Mouse (Mus musculus): Measurements from ENCODE around the gene Tomm20. TPM values are rescaled to one million over a fixed set of nuclear protein-coding genes. Genes with fewer than 3 reads are reported as not detected.
"Not testable (repeated sequence)": the region's sequence is repeated elsewhere in the genome, so short reads cannot be mapped to it uniquely, and the experiment has no call there.

The Tomm20 gene
- polyA plus RNA-seq, 1 experiment = 642 TPM

DNA sequence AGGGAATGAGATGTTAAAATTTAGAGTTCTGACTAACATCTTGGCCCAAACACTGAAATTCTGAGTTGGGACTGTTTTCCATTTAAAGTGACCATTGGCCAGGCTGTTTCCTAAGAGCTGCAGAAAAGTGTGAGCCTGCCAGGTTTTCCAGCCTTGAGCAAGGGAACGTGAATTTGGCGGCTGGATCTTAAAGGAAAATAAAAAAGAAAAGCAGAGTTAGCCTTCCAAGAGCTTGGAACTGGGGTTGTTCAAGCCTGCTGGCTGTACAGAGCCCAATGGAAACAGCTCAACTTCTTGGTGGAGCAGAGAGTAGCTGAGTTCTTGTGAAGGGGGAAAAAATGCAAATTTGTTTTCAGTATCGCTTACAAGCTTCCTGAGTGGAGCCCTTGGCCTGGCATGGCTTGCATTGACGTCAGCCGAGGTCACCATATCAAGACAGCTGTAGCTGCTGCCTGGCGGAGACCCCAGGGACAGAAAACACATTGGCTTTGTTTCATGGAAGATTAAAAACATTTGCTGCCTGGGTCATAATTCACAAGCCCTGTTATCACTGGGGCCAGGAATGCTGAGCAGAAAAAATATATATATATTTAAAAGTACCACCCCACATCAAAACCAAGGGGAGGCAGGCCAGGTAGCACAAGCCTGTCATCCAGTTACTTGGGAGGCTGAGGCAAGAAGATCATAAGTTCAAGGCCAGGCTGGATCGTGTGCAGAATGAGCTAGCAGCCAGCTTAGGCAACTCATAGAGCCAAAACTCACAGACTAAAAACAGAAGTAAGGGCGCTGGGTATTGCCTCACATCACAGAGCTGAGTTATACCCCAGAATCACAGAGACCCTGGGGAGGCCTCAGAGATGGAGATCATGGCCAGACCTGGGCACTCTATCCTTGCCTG, 58.7 kb downstream of the Tomm20 start:
- Histone ChIP-seq H3K27me3 (ENCODE audit: control insufficient read depth, insufficient read depth, low read length, poor library complexity, severe bottlenecking) (no peaks in the 10 kb centered on the region), H3K9ac (ENCODE audit: low read depth, poor library complexity, severe bottlenecking) (no peak overlapping the region), H3K27ac (ENCODE audit: insufficient read depth, low read length) (no peak overlapping the region), H3K9me3 (replicated peaks; ENCODE audit: control insufficient read depth, insufficient read depth, low read length, poor library complexity, severe bottlenecking) (no peaks in the 10 kb centered on the region), H3K4me3 (ENCODE audit: low read depth, low read length) (no peak overlapping the region), H3K36me3 (ENCODE audit: control insufficient read depth, insufficient read depth, low read length, poor library complexity, severe bottlenecking) (no peaks in the 10 kb centered on the region), H3K4me1 (ENCODE audit: control insufficient read depth, insufficient read depth, low read length) (no peaks in the 10 kb centered on the region)
- no peak for TF ChIP-seq CTCF (IDR thresholded peaks at IDR 0.05; ENCODE audit: low read depth, low read length)
- TF ChIP-seq POLR2A (IDR thresholded peaks at IDR 0.05; ENCODE audit: insufficient read depth, low read length) = no peak
- no peak for TF ChIP-seq EP300 (IDR thresholded peaks at IDR 0.05; ENCODE audit: insufficient read depth, low read depth, low read length)

DNA sequence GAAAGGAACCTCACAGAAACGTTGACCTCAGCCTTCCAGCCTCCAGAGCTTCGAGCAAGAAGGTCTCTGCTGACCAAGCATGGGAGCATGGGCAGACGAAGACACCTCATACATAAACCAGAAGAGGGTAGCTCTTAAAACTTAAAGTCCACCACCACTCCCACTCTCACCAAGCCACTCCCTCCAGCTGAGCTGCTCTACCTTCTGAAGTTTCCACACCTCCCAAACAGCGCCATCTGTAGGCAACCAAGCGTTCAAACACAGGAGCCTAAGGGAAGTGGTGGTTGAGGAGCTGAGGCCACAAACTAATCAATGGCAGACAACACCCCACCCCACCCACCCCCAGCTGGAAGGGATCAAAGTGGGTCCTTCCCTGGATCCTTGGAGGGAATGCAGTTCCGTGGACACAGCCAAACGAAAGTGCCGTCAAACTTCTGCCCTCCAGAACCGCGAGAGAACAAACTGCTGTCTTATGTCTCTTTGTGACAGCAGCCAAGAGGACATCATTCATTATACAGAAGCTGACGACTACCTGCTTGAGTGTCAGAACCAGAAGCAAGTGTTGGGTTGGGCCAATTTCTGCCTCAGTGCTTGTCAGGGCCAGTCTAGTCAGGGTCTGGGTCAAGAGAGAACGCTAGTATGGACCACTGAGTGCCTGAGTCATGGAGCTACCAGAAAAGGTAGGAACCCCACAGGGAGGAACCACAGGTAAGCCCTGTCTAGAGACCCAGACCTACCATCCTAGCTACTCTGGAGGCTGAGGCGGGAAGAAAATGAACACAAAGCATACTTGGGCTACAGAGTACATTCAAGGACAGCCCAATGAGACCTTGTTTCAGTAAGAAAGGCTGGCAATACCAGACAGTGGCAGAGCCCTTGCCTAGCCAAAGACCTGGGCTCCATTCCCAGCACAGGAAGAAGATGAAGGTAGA, 59.8 kb downstream of the Tomm20 start:
- TF ChIP-seq EP300 (IDR thresholded peaks at IDR 0.05; ENCODE audit: insufficient read depth, low read depth, low read length) (no peak), CTCF (IDR thresholded peaks at IDR 0.05; ENCODE audit: low read depth, low read length) (peak; percentile 78)
- Histone ChIP-seq H3K9ac (ENCODE audit: low read depth, poor library complexity, severe bottlenecking) (no peak overlapping the region), H3K27me3 (ENCODE audit: control insufficient read depth, insufficient read depth, low read length, poor library complexity, severe bottlenecking) (no peaks in the 10 kb centered on the region), H3K27ac (ENCODE audit: insufficient read depth, low read length) (no peak overlapping the region), H3K9me3 (replicated peaks; ENCODE audit: control insufficient read depth, insufficient read depth, low read length, poor library complexity, severe bottlenecking) (no peaks in the 10 kb centered on the region), H3K4me1 (ENCODE audit: control insufficient read depth, insufficient read depth, low read length) (no peaks in the 10 kb centered on the region), H3K4me3 (ENCODE audit: low read depth, low read length) (no peak overlapping the region), H3K36me3 (ENCODE audit: control insufficient read depth, insufficient read depth, low read length, poor library complexity, severe bottlenecking) (no peaks in the 10 kb centered on the region)

- H3K9ac ChIP-seq (ENCODE audit: low read depth, poor library complexity, severe bottlenecking) = no peak overlapping the region
- H3K36me3 ChIP-seq (ENCODE audit: control insufficient read depth, insufficient read depth, low read length, poor library complexity, severe bottlenecking) = no peaks in the 10 kb centered on the region
- TF ChIP-seq CTCF (IDR thresholded peaks at IDR 0.05; ENCODE audit: low read depth, low read length) = no peak
- TF ChIP-seq EP300 (IDR thresholded peaks at IDR 0.05; ENCODE audit: insufficient read depth, low read depth, low read length) = no peak
- no peak for TF ChIP-seq POLR2A (IDR thresholded peaks at IDR 0.05; ENCODE audit: insufficient read depth, low read length)
- H3K27ac ChIP-seq (ENCODE audit: insufficient read depth, low read length) = no peak overlapping the region
- no peaks in the 10 kb centered on the region for H3K4me1 ChIP-seq (ENCODE audit: control insufficient read depth, insufficient read depth, low read length)
- H3K9me3 ChIP-seq (replicated peaks; ENCODE audit: control insufficient read depth, insufficient read depth, low read length, poor library complexity, severe bottlenecking) = no peaks in the 10 kb centered on the region
- no peaks in the 10 kb centered on the region for H3K27me3 ChIP-seq (ENCODE audit: control insufficient read depth, insufficient read depth, low read length, poor library complexity, severe bottlenecking)
- H3K4me3 ChIP-seq (ENCODE audit: low read depth, low read length) = no peak overlapping the region
Measured at GRCm38 (mm10) chr8:126884202-126884926, 61.3 kb downstream of the Tomm20 start.

- H3K4me3 ChIP-seq (ENCODE audit: low read depth, low read length) = no peak overlapping the region
- no peaks in the 10 kb centered on the region for H3K27me3 ChIP-seq (ENCODE audit: control insufficient read depth, insufficient read depth, low read length, poor library complexity, severe bottlenecking)
- no peak overlapping the region for H3K27ac ChIP-seq (ENCODE audit: insufficient read depth, low read length)
- H3K4me1 ChIP-seq (ENCODE audit: control insufficient read depth, insufficient read depth, low read length) = no peaks in the 10 kb centered on the region
- H3K9me3 ChIP-seq (replicated peaks; ENCODE audit: control insufficient read depth, insufficient read depth, low read length, poor library complexity, severe bottlenecking) = no peaks in the 10 kb centered on the region
- H3K36me3 ChIP-seq (ENCODE audit: control insufficient read depth, insufficient read depth, low read length, poor library complexity, severe bottlenecking) = no peaks in the 10 kb centered on the region
- TF ChIP-seq CTCF (IDR thresholded peaks at IDR 0.05; ENCODE audit: low read depth, low read length) (no peak), EP300 (IDR thresholded peaks at IDR 0.05; ENCODE audit: insufficient read depth, low read depth, low read length) (no peak), POLR2A (IDR thresholded peaks at IDR 0.05; ENCODE audit: insufficient read depth, low read length) (no peak)
- H3K9ac ChIP-seq (ENCODE audit: low read depth, poor library complexity, severe bottlenecking) = no peak overlapping the region
Measured at GRCm38 (mm10) chr8:126883752-126884151, 61.9 kb downstream of the Tomm20 start.

DNA sequence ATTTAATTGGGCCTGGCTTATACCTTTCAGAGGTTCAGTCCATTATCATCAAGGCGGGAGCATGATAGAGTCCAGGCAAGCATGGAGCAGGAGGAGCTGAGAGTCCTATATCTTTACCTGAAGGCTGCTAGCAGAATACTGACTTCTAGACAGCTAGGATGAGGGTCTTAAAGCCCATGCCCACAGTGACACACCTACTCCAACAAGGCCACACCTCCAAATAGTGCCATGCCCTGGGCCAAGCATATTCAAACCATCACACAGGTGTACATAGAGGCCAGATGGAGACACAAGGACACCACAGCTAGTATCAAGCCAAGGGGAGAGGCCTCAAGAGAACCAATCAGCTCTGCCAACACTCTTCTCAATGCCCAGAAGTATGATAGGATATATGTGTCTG, 63.1 kb downstream of the Tomm20 start:
- H3K36me3 ChIP-seq (ENCODE audit: control insufficient read depth, insufficient read depth, low read length, poor library complexity, severe bottlenecking); H3K27ac ChIP-seq (ENCODE audit: insufficient read depth, low read length); H3K4me1 ChIP-seq (ENCODE audit: control insufficient read depth, insufficient read depth, low read length); H3K27me3 ChIP-seq (ENCODE audit: control insufficient read depth, insufficient read depth, low read length, poor library complexity, severe bottlenecking); H3K9me3 ChIP-seq (replicated peaks; ENCODE audit: control insufficient read depth, insufficient read depth, low read length, poor library complexity, severe bottlenecking); H3K4me3 ChIP-seq (ENCODE audit: low read depth, low read length); H3K9ac ChIP-seq (ENCODE audit: low read depth, poor library complexity, severe bottlenecking): not testable (repeated sequence)

All from ES-Bruce4 (cell line).